Mouse (Mus musculus) ES-Bruce4 (cell line): ENCODE data around the gene Rarres2.

ENCODE experiments used
- CTCF ChIP-seq: IDR thresholded peaks from one replicate; pipeline ENCODE4 v1.8.1; 2011; ENCODE audit warnings: low read depth, low read length
- EP300 ChIP-seq: IDR thresholded peaks from 2 replicates; pipeline ENCODE4 v1.6.1; 2011; ENCODE audit warnings: low read depth, low read length; ENCODE audit not compliant: insufficient read depth

- TF ChIP-seq CTCF (no peak), EP300 (no peak)
Measured at GRCm38 (mm10) chr6:48533475-48533874, 39.1 kb downstream of the Rarres2 start.
